Mouse (Mus musculus) hindbrain, embryonic 14.5 days (tissue): ENCODE data around the gene Olfr748. TPM values are rescaled to one million over a fixed set of nuclear protein-coding genes. Genes with fewer than 3 reads are reported as not detected.

ENCODE experiments used
- polyA plus RNA-seq: library from polyadenylated mRNA; unstranded; fragments of >200 nt; fragmentation: Nextera tagmentation; extraction: Ambion mirVana; gene quantifications from 2 replicates; pipeline ENCODE4 v1.2.1, GENCODE M21; 2014

Olfr748 gene
- polyA plus RNA-seq, 1 experiment from 2014 or later = not detected

Other genes starting within 250 kb of the Olfr748 start
- gene Olfr741, start 234.6 kb upstream of the Olfr748 start, polyA plus RNA-seq = not detected in 2 replicates
- not detected in 2 replicates for gene Olfr742, start 203.8 kb upstream of the Olfr748 start, polyA plus RNA-seq
- not detected in 2 replicates for gene Olfr743, start 185.5 kb upstream of the Olfr748 start, polyA plus RNA-seq
- not detected in 2 replicates for gene Olfr744, start 92.5 kb upstream of the Olfr748 start, polyA plus RNA-seq
- gene Olfr745, start 68.0 kb upstream of the Olfr748 start, polyA plus RNA-seq = not detected in 2 replicates
- not detected in 2 replicates for gene Olfr746, start 60.3 kb upstream of the Olfr748 start, polyA plus RNA-seq
- gene Olfr747, start 14.2 kb upstream of the Olfr748 start, polyA plus RNA-seq = not detected in 2 replicates
- not detected in 2 replicates for gene Olfr749, start 37.7 kb downstream of the Olfr748 start, polyA plus RNA-seq
- 122 and 123 TPM in 2 replicates for gene Ttc5, start 78.1 kb downstream of the Olfr748 start, polyA plus RNA-seq
- not detected in 2 replicates for gene Ccnb1ip1, start 100.4 kb downstream of the Olfr748 start, polyA plus RNA-seq
- gene Parp2, start 100.5 kb downstream of the Olfr748 start, polyA plus RNA-seq = 40.7 and 40.9 TPM in 2 replicates
- 3.3 TPM in 2 replicates for gene Tep1, start 163.2 kb downstream of the Olfr748 start, polyA plus RNA-seq
- 1.2 and 1.3 TPM in 2 replicates for gene Klhl33, start 190.1 kb downstream of the Olfr748 start, polyA plus RNA-seq
- 107 and 118 TPM in 2 replicates for gene Osgep, start 217.5 kb downstream of the Olfr748 start, polyA plus RNA-seq
- gene Apex1, start 217.6 kb downstream of the Olfr748 start, polyA plus RNA-seq = 165 and 171 TPM in 2 replicates
- gene Pip4p1, start 223.5 kb downstream of the Olfr748 start, polyA plus RNA-seq = 93.1 and 100.0 TPM in 2 replicates
- gene Pnp, start 223.7 kb downstream of the Olfr748 start, polyA plus RNA-seq = 23.2 and 23.9 TPM in 2 replicates
- gene Gm49342, start 237.1 kb downstream of the Olfr748 start, polyA plus RNA-seq = 2.1 TPM in 1 of 2 replicates, not detected in the other
- 0.67 and 1.1 TPM in 2 replicates for gene Pnp2, start 248.6 kb downstream of the Olfr748 start, polyA plus RNA-seq